ENCODE assay signal across 20 mouse cellular contexts in the genomic region with DNA sequence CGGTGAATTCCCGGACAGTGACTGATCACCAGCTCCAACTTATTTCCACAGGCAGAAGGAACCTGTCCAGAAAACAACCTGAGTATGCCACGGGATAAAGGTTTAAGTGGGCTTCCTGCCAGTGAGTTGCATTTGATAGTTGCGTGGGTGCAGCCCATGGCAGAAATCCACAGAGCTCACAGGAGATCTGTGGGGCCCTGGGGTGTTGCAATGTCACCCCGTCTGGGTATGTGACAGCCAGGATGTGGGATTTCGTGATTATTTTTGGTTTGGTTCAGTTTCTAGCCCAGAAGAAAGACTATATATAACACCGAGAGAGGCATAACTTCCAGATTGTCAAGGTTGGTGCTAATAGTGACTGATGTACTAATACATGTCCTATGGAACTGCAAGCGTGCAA.
DNase-seq lines count a peak whose midpoint lies in the region; ATAC-seq lines count a peak whose summit lies in the region.
"Had no signal": no experiment of that assay in that cellular context is flagged by ENCODE, and none has a peak within 500 bp of the region (broad histone marks: within the 10 kb centered on the region; RNA-seq: fewer than 3 reads in every experiment).

No protein-coding gene starts in this region.

- peak; percentile 64 for DNase-seq in layer of hippocampus, adult 11-12 months (ENCODE audit: low spot score)
- no peak for DNase-seq in layer of hippocampus, postnatal 25 days (ENCODE audit: extremely low spot score in 1 of 2, low spot score in 1 of 2)
- peak; percentile 76 for DNase-seq in brain, adult 2 months (ENCODE audit: low read depth, low spot score)
- peak; percentile 27 for DNase-seq in right cerebral cortex, postnatal 14 days
- DNase-seq in B cell, adult 2 months = no peak
- DNase-seq in cerebellum, postnatal 10 days = no peak
- no peak for DNase-seq in midbrain, embryonic 10.5 days (ENCODE audit: low spot score)
- DNase-seq: adrenal gland, adult 2 months; cerebellum, adult 11-12 months; gastrocnemius, postnatal 36 days; thymus, adult 2 months had no signal

- H3K36me3 ChIP-seq in midbrain, embryonic 10.5 days = no peaks in the 10 kb centered on the region
- H3K36me3 ChIP-seq: embryonic facial prominence, embryonic 13.5 days; heart, embryonic 12.5 days; hindbrain, embryonic 15.5 days; liver, embryonic 12.5 days; lung, embryonic 15.5 days had no signal

- no peak overlapping the region for H3K27ac ChIP-seq in midbrain, embryonic 10.5 days (replicated peaks)
- H3K27ac ChIP-seq: embryonic facial prominence, embryonic 13.5 days; hindbrain, embryonic 15.5 days; liver, embryonic 12.5 days; lung, embryonic 15.5 days; macrophage had no signal

- 87% methylated on average over 8 of the region's 8 CpGs for WGBS in midbrain, embryonic 10.5 days

- H3K9me3 ChIP-seq in midbrain, embryonic 10.5 days (replicated peaks) = no peaks in the 10 kb centered on the region
- H3K9me3 ChIP-seq: embryonic facial prominence, embryonic 13.5 days; heart, embryonic 12.5 days; hindbrain, embryonic 15.5 days; liver, embryonic 12.5 days; lung, embryonic 15.5 days had no signal

- no peak overlapping the region for H3K4me3 ChIP-seq in midbrain, embryonic 10.5 days
- H3K4me3 ChIP-seq: embryonic facial prominence, embryonic 13.5 days; heart, embryonic 12.5 days; hindbrain, embryonic 15.5 days; liver, embryonic 12.5 days; lung, embryonic 15.5 days had no signal

- peak; percentile 68 to 70 for ATAC-seq in hematopoietic stem cell, adult 5-6 weeks (replicated peaks in 1 of 2; ENCODE audit: insufficient read depth in 1 of 2, low FRiP score in 2 of 2, low TSS enrichment in 1 of 2, low read depth in 1 of 2, poor library complexity in 2 of 2, severe bottlenecking in 2 of 2)
- ATAC-seq: intestine, embryonic 16.5 days; liver, embryonic 12.5 days; midbrain, embryonic 16.5 days had no signal

- peaks cover 62% of the 10 kb centered on the region for H3K27me3 ChIP-seq in midbrain, embryonic 10.5 days (ENCODE audit: low read depth, poor library complexity, severe bottlenecking)
- H3K27me3 ChIP-seq: embryonic facial prominence, embryonic 13.5 days; heart, embryonic 12.5 days; hindbrain, embryonic 15.5 days; lung, embryonic 15.5 days had no signal

- H3K4me1 ChIP-seq in midbrain, embryonic 10.5 days = no peaks in the 10 kb centered on the region
- H3K4me1 ChIP-seq: embryonic facial prominence, embryonic 13.5 days; heart, embryonic 12.5 days; hindbrain, embryonic 15.5 days; liver, embryonic 12.5 days; lung, embryonic 15.5 days had no signal

Comparison
In these comparisons a context has a peak if more than half of its experiments do, and no peak if none do; other contexts are left out.
1. DNase-seq: peak in layer of hippocampus, adult 11-12 months (single experiment), brain, adult 2 months (single experiment) and right cerebral cortex, postnatal 14 days (single experiment); none in layer of hippocampus, postnatal 25 days (0 of 2), B cell, adult 2 months (0 of 2), cerebellum, postnatal 10 days (0 of 2) and midbrain, embryonic 10.5 days (single experiment).